Mouse (Mus musculus) liver, embryonic 16.5 days (tissue): ENCODE results near the gene Spint2. TPM values are rescaled to one million over a fixed set of nuclear protein-coding genes. Genes with fewer than 3 reads are reported as not detected.
A peak's percentile ranks its signal among the peaks of the same experiment; 100 is the strongest.

Source experiments
- ATAC-seq: fragments of 200-750 bp; cut with Nextera tagmentation; 2 replicates; pipeline ENCODE4 v1.8.0; 2017; ENCODE audit warnings: low read depth, mild to moderate bottlenecking, moderate number of reproducible peaks, moderate library complexity
- H3K27ac ChIP-seq: fragments of 300-500 bp; sonication (generic); 2 replicates; pipeline ENCODE4 v1.5.1; 2014; ENCODE audit warnings: mild to moderate bottlenecking, low read length
- H3K27me3 ChIP-seq: fragments of 300-500 bp; sonication (generic); 2 replicates; pipeline ENCODE4 v1.6.1; 2014; ENCODE audit warnings: low read depth, low read length, mixed read lengths; ENCODE audit not compliant: control insufficient read depth, insufficient read depth
- H3K36me3 ChIP-seq: fragments of 300-500 bp; sonication (generic); 2 replicates; pipeline ENCODE4 v1.6.1; 2014; ENCODE audit warnings: mild to moderate bottlenecking; ENCODE audit not compliant: control insufficient read depth, insufficient read depth
- H3K4me1 ChIP-seq: fragments of 300-500 bp; sonication (generic); 2 replicates; pipeline ENCODE4 v1.6.1; 2014; ENCODE audit warnings: low read depth, low read length, mixed read lengths; ENCODE audit not compliant: control insufficient read depth
- H3K4me2 ChIP-seq: fragments of 300-500 bp; sonication (generic); 2 replicates; pipeline ENCODE4 v1.6.1; 2014; ENCODE audit warnings: low read depth, low read length, mixed read lengths
- H3K4me3 ChIP-seq: fragments of 300-500 bp; sonication (generic); 2 replicates; pipeline ENCODE4 v1.5.1; 2014; ENCODE audit warnings: low read depth, mild to moderate bottlenecking, low read length
- H3K9ac ChIP-seq: fragments of 300-500 bp; sonication (generic); 2 replicates; pipeline ENCODE4 v1.6.1; 2014; ENCODE audit warnings: low read depth, low read length
- H3K9me3 ChIP-seq: fragments of 300-500 bp; sonication (generic); replicated peaks from 2 replicates; pipeline ENCODE4 v1.6.1; 2016; ENCODE audit warnings: low read length; ENCODE audit not compliant: control insufficient read depth
- WGBS: fragments of 180-500 bp; shearing (Covaris S2); extraction: QIAGEN DNeasy Blood & Tissue Kit; methylation state at CpG from one replicate; pipeline ENCODE4 v1.1.7; 2014; ENCODE audit not compliant: insufficient replicate concordance; 5-methylcytosine and 5-hydroxymethylcytosine counted together
- polyA plus RNA-seq: library from polyadenylated mRNA; unstranded; fragments of >200 nt; fragmentation: Nextera tagmentation; extraction: Ambion mirVana; gene quantifications from 2 replicates; pipeline ENCODE4 v1.2.1, GENCODE M21; 2015

The Spint2 gene
- polyA plus RNA-seq, 1 experiment from 2014 or later, result 38.6 TPM

DNA sequence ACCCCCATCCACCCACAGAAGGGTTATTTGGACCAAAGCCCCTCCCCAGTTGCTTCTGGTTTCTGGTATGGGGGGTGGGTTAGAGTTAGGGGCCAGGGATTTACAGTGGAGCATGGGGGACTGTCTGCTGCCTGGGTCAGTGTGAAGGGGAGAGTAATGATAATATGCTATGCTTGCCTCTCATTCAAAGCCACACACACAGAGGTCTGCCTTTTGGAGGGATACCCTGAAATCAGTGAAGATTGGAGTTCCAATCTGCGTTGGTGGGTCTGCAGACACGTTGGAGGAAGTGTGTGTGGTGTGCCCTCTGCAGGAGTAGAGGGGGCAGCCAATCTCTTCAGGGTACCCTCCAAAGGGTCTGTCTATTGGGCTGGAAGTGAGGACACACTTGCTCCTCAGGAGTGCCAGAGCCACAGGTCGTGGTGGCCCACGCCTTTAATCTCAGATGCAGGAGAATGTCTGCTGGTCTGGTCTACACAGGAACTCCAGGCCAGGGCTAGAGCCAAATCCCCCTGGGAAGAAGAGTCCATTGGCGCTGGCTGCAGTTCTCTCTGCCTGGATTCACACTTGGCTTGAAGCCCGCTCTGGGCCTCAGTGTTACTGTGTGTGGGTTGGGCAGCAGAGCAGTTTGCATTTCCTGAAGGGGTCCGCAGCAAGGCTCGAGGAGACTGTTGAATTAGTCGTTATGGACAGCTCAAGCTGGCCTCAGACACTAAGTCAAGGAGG lies 23.7 kb upstream of the Spint2 start:
- 33% methylated on average over 9 of the region's 9 CpGs for WGBS
- Histone ChIP-seq H3K9ac (no peak overlapping the region), H3K27ac (no peak overlapping the region), H3K4me1 (peaks cover 39% of the 10 kb centered on the region), H3K9me3 (no peaks in the 10 kb centered on the region), H3K27me3 (peaks cover 62% of the 10 kb centered on the region), H3K4me2 (0 out of 2 replicates have a peak overlapping the region, but pooled peaks have one; percentile 70), H3K36me3 (no peaks in the 10 kb centered on the region), H3K4me3 (no peak overlapping the region)
- ATAC-seq, result no peak

DNA sequence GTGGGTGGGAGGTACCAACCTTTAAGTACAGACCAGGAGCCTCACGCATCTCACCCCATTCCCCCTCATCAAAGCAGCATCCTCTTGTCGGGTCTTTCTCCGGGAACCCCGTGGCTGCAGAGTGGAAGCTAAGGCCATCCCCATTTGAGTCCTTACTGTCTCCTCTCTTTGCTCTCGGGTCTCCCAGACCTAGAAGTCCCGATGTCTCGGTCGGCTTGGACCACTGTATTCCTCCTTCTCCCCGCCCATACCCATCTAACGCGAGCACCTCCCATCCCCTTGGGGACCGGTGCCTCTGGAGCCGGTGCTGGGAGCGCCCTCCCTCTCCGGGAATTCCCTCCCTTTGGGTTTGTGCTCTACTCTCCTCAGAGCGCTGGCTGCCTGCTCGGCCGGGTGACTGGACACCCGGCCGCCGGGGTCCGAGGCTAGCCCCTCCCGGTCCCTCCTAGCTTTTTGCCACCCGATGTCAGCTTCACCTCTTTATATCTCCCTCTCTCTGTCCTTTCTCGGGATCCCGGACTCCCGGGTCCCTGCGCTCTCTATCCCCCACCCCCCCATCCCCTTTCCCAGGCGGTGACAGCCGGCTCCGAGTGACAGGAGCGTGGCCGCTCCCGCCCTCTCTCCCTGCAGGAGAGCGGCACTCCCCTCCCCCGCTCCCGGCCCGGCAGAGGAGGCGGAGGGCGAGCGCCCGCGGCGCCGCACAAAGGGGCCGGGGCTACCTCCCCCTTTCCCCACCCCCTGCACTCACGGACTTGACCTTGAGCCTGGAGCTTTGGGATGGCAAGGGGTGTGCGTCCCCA lies 23.0 kb upstream of the Spint2 start:
- WGBS, result 2% methylated on average over 48 of the region's 48 CpGs
- H3K27ac ChIP-seq, result no peak overlapping the region
- peaks cover 38% of the 10 kb centered on the region for H3K4me1 ChIP-seq
- H3K27me3 ChIP-seq, result peaks cover 61% of the 10 kb centered on the region
- peak overlapping the region; percentile 52 for H3K4me3 ChIP-seq
- ATAC-seq, result no peak
- H3K4me2 ChIP-seq, result peak overlapping the region; percentile 70
- H3K36me3 ChIP-seq, result no peaks in the 10 kb centered on the region
- H3K9me3 ChIP-seq, result no peaks in the 10 kb centered on the region
- no peak overlapping the region for H3K9ac ChIP-seq

GRCm38 (mm10) chr7:29303738-29304462 lies 22.2 kb upstream of the Spint2 start, which contains the start of gene Dpf1:
Gene Dpf1 (plus strand): TSS chr7:29303951.
- H3K27ac ChIP-seq, result no peak within 1 kb of the TSS
- H3K4me1 ChIP-seq, result peaks cover 30% of the 10 kb centered on the region
- H3K9me3 ChIP-seq, result no peaks in the 10 kb centered on the region
- WGBS, result 1% methylated on average over 58 of the region's 67 CpGs
- ATAC-seq, result peak; percentile 76
- peak within 1 kb of the TSS; percentile 70 for H3K4me2 ChIP-seq
- no peaks in the 10 kb centered on the region for H3K36me3 ChIP-seq
- H3K9ac ChIP-seq, result 0 out of 2 replicates have a peak within 1 kb of the TSS, but pooled peaks have one; percentile 16
- H3K4me3 ChIP-seq, result peak within 1 kb of the TSS; percentile 52
- peaks cover 54% of the 10 kb centered on the region for H3K27me3 ChIP-seq

GRCm38 (mm10) chr7:29302641-29303040 lies 20.9 kb upstream of the Spint2 start:
- H3K9me3 ChIP-seq, result no peaks in the 10 kb centered on the region
- no peak overlapping the region for H3K4me3 ChIP-seq
- H3K4me2 ChIP-seq, result no peak overlapping the region
- ATAC-seq, result no peak
- no peak overlapping the region for H3K9ac ChIP-seq
- H3K4me1 ChIP-seq, result peaks cover 21% of the 10 kb centered on the region
- H3K36me3 ChIP-seq, result no peaks in the 10 kb centered on the region
- H3K27me3 ChIP-seq, result peaks cover 42% of the 10 kb centered on the region
- no peak overlapping the region for H3K27ac ChIP-seq
- 49% methylated on average over 7 of the region's 7 CpGs for WGBS

GRCm38 (mm10) chr7:29301127-29301566 lies 19.4 kb upstream of the Spint2 start:
- peaks cover 40% of the 10 kb centered on the region for H3K27me3 ChIP-seq
- no peak overlapping the region for H3K4me2 ChIP-seq
- H3K36me3 ChIP-seq, result no peaks in the 10 kb centered on the region
- H3K9me3 ChIP-seq, result no peaks in the 10 kb centered on the region
- no peak overlapping the region for H3K4me3 ChIP-seq
- no peak overlapping the region for H3K27ac ChIP-seq
- no peak for ATAC-seq
- WGBS, result 4% methylated on average over 7 of the region's 7 CpGs
- H3K4me1 ChIP-seq, result peaks cover 13% of the 10 kb centered on the region
- H3K9ac ChIP-seq, result no peak overlapping the region

DNA sequence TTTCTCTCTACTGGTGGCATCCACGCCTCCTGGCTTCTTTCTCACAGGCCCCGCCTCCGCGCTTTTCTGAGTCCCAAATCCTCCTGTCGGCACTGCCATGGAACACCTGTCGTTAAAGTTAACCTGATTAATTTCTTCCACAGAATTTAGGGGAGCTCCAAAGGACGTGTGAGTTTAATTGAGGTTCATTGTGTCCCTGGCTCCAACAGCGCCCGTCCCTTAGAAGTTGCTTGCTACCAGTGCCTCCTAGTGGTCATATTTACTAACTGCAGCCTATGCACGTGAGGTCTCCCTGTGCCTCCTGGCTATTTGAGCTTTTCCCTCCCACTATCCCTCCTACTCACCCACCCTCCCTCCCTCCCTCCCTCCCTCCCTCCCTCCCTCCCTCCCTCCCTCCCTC lies 15.3 kb upstream of the Spint2 start:
- Histone ChIP-seq H3K27me3 (peaks cover 2% of the 10 kb centered on the region; the same call in 1 of the 2 replicates), H3K36me3 (no peaks in the 10 kb centered on the region), H3K4me3 (no peak overlapping the region), H3K9ac (no peak overlapping the region), H3K4me2 (no peak overlapping the region), H3K27ac (no peak overlapping the region), H3K4me1 (no peaks in the 10 kb centered on the region; the same call in 1 of the 2 replicates), H3K9me3 (no peaks in the 10 kb centered on the region)
- ATAC-seq, result no peak
- WGBS, result 13% methylated on average over 10 of the region's 10 CpGs

DNA sequence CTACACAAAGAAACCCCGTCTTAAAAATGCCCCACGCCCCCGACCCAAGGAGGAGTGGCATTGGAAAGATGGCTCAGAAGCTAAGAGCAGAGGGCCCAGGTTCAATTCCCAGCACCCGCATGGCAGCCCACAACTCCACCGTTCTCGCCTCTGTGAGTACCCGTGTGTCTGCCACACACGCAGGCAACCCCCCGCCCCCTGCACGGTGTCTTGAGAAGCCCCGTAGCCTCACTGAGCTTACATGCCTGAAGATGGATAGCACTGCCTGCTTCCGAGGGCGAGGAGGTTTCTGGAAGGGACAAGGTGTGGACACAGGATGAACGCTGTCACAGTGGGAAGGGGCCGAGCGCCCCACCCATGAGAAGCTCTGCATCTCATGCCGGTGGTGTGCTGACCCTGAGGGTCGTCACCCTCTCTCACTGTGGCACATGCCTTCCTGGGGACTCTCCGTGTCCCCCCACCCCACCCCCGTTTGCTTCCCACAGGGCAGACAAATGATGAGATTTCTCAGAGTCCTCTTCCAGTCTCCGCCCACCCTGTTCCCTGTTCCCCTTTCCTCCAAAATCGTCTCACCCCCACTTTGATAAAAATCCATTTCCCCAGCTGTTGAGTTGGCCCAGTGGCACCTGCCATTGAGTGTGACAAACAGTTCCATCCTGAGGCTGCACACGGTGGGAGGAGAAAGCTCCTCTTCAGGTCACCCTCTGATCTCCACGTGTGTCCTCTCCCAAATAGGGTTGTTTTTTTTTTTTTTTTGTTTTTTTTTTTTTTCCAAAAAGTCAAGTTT lies 14.3 kb upstream of the Spint2 start:
- Histone ChIP-seq H3K4me2 (no peak overlapping the region), H3K9me3 (no peaks in the 10 kb centered on the region), H3K4me3 (no peak overlapping the region), H3K9ac (no peak overlapping the region), H3K4me1 (peaks cover 3% of the 10 kb centered on the region), H3K27ac (no peak overlapping the region), H3K36me3 (no peaks in the 10 kb centered on the region), H3K27me3 (no peaks in the 10 kb centered on the region)
- 74% methylated on average over 24 of the region's 24 CpGs for WGBS
- ATAC-seq, result no peak

GRCm38 (mm10) chr7:29294111-29294761 lies 12.5 kb upstream of the Spint2 start:
- Histone ChIP-seq H3K27ac (no peak overlapping the region), H3K4me3 (no peak overlapping the region), H3K36me3 (no peaks in the 10 kb centered on the region), H3K9me3 (no peaks in the 10 kb centered on the region), H3K4me2 (no peak overlapping the region), H3K4me1 (peaks cover 5% of the 10 kb centered on the region), H3K9ac (no peak overlapping the region), H3K27me3 (peaks cover 4% of the 10 kb centered on the region)
- ATAC-seq, result no peak
- 60% methylated on average over 13 of the region's 13 CpGs for WGBS
